Mouse (Mus musculus) ES-Bruce4 (cell line): ENCODE results near the gene Rhof.
A peak's percentile ranks its signal among the peaks of the same experiment; 100 is the strongest.

Experiments
- CTCF ChIP-seq: IDR thresholded peaks from one replicate; pipeline ENCODE4 v1.8.1; 2011; ENCODE audit warnings: low read depth, low read length
- EP300 ChIP-seq: IDR thresholded peaks from 2 replicates; pipeline ENCODE4 v1.6.1; 2011; ENCODE audit warnings: low read depth, low read length; ENCODE audit not compliant: insufficient read depth
- POLR2A ChIP-seq: IDR thresholded peaks from one replicate; pipeline ENCODE4 v1.8.1; 2011; ENCODE audit warnings: low read length; ENCODE audit not compliant: insufficient read depth

DNA sequence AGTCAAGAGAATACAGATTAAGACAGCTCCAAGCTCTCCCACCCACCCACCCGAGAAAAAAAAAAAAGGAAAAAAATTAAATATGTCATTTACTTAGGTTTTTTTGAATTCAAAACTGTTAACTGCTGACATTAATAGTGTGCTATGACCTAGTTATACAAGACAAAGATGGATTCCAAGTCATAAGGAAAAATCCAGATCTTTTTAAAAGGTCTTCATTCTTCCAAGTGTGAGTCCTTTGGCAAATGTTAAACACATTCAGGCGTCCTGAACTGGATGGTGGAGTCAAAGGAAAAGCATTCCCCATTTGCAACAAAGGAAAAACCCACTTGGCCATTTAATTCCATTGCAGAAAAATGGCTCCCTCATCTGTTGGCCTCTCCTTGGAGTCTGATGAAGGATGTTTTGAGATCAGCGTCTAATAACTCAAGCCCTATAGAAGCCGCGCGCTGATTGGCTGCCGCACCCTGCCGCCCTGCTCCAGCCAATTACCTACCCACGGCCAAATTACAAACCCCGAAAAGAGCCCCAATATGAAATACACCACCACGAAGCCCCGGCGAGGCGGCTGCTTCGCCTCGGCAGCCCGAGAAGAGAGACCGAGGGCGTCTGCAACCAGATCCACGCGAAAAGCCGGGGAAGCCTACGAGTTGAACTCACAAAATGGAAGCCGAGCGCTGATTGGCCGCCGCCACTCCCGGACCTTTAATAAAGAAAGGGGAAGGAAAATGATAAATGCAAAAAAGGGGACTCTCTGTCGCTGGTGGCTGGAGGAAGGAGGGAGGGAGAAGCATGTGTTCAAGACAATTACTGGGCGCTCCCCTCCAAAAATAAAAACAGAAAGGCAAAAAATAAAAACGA lies 8.4 kb upstream of the Rhof start:
- TF ChIP-seq CTCF (no peak), POLR2A (peak; percentile 67), EP300 (no peak)
